8 mouse cellular contexts compared by ENCODE assay signal in the genomic region with DNA sequence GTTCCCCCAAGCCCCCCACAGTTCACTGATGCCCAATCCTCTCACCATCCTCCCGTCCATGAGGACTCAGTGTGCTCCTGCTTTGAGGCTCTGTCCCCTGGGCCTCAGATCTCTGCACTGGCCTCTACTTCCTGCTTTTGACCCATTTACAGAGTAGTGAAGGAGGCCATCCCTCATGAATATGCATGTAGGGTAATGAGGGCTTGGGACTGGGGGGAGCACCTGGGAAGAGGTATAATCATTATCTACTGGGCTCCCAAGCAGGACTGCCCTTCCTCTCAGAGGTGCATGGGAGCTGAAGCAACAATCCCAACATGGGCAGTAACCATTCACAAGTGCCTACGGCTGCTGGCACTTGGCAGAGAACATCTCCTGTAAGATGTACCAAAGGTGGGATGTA. TPM values are rescaled to one million over a fixed set of nuclear protein-coding genes. Genes with fewer than 3 reads are reported as not detected.
DNase-seq lines count a peak whose midpoint lies in the region; ATAC-seq and TF ChIP-seq lines count a peak whose summit lies in the region.

Gene Serinc2, minus strand, starts transcription at position 101 of the 400 bp plus-strand sequence.

- peaks cover 29% of the 10 kb centered on the region for H3K4me1 ChIP-seq in forebrain, embryonic 10.5 days
- H3K4me1 ChIP-seq in hindbrain, embryonic 14.5 days (replicated peaks; ENCODE audit: control insufficient read depth, insufficient read depth, low read length), result peaks cover 9% of the 10 kb centered on the region; the same call in 1 of the 2 replicates
- H3K4me1 ChIP-seq in midbrain, postnatal 0 days (ENCODE audit: insufficient read depth, low read length), result no peaks in the 10 kb centered on the region

- no peaks in the 10 kb centered on the region for H3K9me3 ChIP-seq in forebrain, embryonic 10.5 days
- H3K9me3 ChIP-seq in hindbrain, embryonic 14.5 days (ENCODE audit: control insufficient read depth, low read length), result no peaks in the 10 kb centered on the region
- H3K9me3 ChIP-seq in midbrain, postnatal 0 days (ENCODE audit: low read length), result no peaks in the 10 kb centered on the region

- H3K9ac ChIP-seq in hindbrain, embryonic 14.5 days, result no peak within 1 kb of the TSS
- H3K9ac ChIP-seq in midbrain, postnatal 0 days (replicated peaks; ENCODE audit: low read length, poor library complexity, severe bottlenecking), result no peak within 1 kb of the TSS

- 69% methylated on average over 2 of the region's 2 CpGs for WGBS in forebrain, embryonic 10.5 days
- WGBS in hindbrain, embryonic 14.5 days, result 72% methylated on average over 2 of the region's 2 CpGs
- 79% methylated on average over 2 of the region's 2 CpGs for WGBS in midbrain, postnatal 0 days

- no peak for DNase-seq in left cerebral cortex, adult 18-20 months (ENCODE audit: low spot score in 2 of 2)
- DNase-seq in left cerebral cortex, postnatal 10 days (ENCODE audit: extremely low spot score in 1 of 2, low spot score in 2 of 2), result no peak
- DNase-seq in forebrain, embryonic 10.5 days (ENCODE audit: extremely low spot score, low spot score), result no peak
- DNase-seq in hindbrain, embryonic 14.5 days (ENCODE audit: low spot score), result no peak
- DNase-seq in midbrain, postnatal 0 days (ENCODE audit: low spot score), result no peak
- DNase-seq in embryo, embryonic 9.5 days (ENCODE audit: extremely low spot score), result no peak
- no peak for DNase-seq in adrenal gland, adult (ENCODE audit: inconsistent age in 2 of 2, low spot score in 1 of 2)
- no peak for DNase-seq in left cerebral cortex, adult 2 months (ENCODE audit: extremely low spot score in 1 of 2, low spot score in 2 of 2)

- H3K4me2 ChIP-seq in hindbrain, embryonic 14.5 days (replicated peaks), result no peak within 1 kb of the TSS
- no peak within 1 kb of the TSS for H3K4me2 ChIP-seq in midbrain, postnatal 0 days (ENCODE audit: low read depth, low read length, poor library complexity, severe bottlenecking)

- peaks cover 69% of the 10 kb centered on the region for H3K27me3 ChIP-seq in forebrain, embryonic 10.5 days (ENCODE audit: poor library complexity, severe bottlenecking)
- 0 out of 2 replicates have a peak, but pooled peaks cover 2% of the 10 kb centered on the region for H3K27me3 ChIP-seq in hindbrain, embryonic 14.5 days (ENCODE audit: control insufficient read depth, insufficient read depth, low read length)
- no peaks in the 10 kb centered on the region for H3K27me3 ChIP-seq in midbrain, postnatal 0 days (ENCODE audit: insufficient read depth, low read length)

- ATAC-seq in hindbrain, embryonic 14.5 days (ENCODE audit: low FRiP score), result no peak
- no peak for ATAC-seq in midbrain, postnatal 0 days (ENCODE audit: low FRiP score)

- intact Hi-C loops in left cerebral cortex, postnatal 10 days (cut with DNase I), result no loop called here
- intact Hi-C loops in left cerebral cortex, adult 2 months (cut with DNase I), result no loop called here

- H3K36me3 ChIP-seq in forebrain, embryonic 10.5 days (replicated peaks), result no peaks in the 10 kb centered on the region
- no peaks in the 10 kb centered on the region for H3K36me3 ChIP-seq in hindbrain, embryonic 14.5 days (replicated peaks; ENCODE audit: control insufficient read depth, insufficient read depth)
- H3K36me3 ChIP-seq in midbrain, postnatal 0 days (ENCODE audit: insufficient read depth, low read length), result no peaks in the 10 kb centered on the region

- H3K27ac ChIP-seq in forebrain, embryonic 10.5 days, result no peak within 1 kb of the TSS
- no peak within 1 kb of the TSS for H3K27ac ChIP-seq in hindbrain, embryonic 14.5 days
- H3K27ac ChIP-seq in midbrain, postnatal 0 days (ENCODE audit: low read depth, low read length), result no peak within 1 kb of the TSS
- no peak within 1 kb of the TSS for H3K27ac ChIP-seq in left cerebral cortex, adult 2 months

- no peak within 1 kb of the TSS for H3K4me3 ChIP-seq in forebrain, embryonic 10.5 days
- H3K4me3 ChIP-seq in hindbrain, embryonic 14.5 days (replicated peaks; ENCODE audit: low read length), result no peak within 1 kb of the TSS
- H3K4me3 ChIP-seq in midbrain, postnatal 0 days (ENCODE audit: low read depth, low read length), result no peak within 1 kb of the TSS
- H3K4me3 ChIP-seq in left cerebral cortex, adult 2 months, result no peak within 1 kb of the TSS

- no peak for TF ChIP-seq CTCF in midbrain, postnatal 0 days (IDR thresholded peaks at IDR 0.05)
- no peak for TF ChIP-seq CTCF in left cerebral cortex, adult 2 months (IDR thresholded peaks at IDR 0.05)

RNA-seq across cellular contexts. Expression of gene Serinc2, which starts in this region (rescaled TPM):
- total RNA-seq in left cerebral cortex, adult 18-20 months (2021), result 10 to 100 TPM; 11.5 to 12.8 TPM
- 1 to 10 TPM; 2.9 to 3.1 TPM for total RNA-seq in left cerebral cortex, postnatal 10 days (2021)
- 53.3 and 63.2 TPM in 2 replicates for polyA plus RNA-seq in forebrain, embryonic 10.5 days (2016; fragmentation: Nextera tagmentation; extraction: Ambion mirVana)
- 32.3 and 35.5 TPM in 2 replicates for polyA plus RNA-seq in hindbrain, embryonic 14.5 days (2014; fragmentation: Nextera tagmentation; extraction: Ambion mirVana)
- 12.6 and 13.5 TPM in 2 replicates for total RNA-seq in midbrain, postnatal 0 days (2014; rRNA removed)
- 11.1 and 12.3 TPM in 2 replicates for polyA plus RNA-seq in midbrain, postnatal 0 days (2015; fragmentation: Nextera tagmentation; extraction: Ambion mirVana)
- total RNA-seq in left cerebral cortex, adult 2 months (2021), result 10 to 100 TPM in 1 of 2 experiments, 1 to 10 TPM in 1; 6.5 to 11.9 TPM
